Mouse (Mus musculus): ENCODE measurements around the gene Atox1.

The Atox1 gene

DNA sequence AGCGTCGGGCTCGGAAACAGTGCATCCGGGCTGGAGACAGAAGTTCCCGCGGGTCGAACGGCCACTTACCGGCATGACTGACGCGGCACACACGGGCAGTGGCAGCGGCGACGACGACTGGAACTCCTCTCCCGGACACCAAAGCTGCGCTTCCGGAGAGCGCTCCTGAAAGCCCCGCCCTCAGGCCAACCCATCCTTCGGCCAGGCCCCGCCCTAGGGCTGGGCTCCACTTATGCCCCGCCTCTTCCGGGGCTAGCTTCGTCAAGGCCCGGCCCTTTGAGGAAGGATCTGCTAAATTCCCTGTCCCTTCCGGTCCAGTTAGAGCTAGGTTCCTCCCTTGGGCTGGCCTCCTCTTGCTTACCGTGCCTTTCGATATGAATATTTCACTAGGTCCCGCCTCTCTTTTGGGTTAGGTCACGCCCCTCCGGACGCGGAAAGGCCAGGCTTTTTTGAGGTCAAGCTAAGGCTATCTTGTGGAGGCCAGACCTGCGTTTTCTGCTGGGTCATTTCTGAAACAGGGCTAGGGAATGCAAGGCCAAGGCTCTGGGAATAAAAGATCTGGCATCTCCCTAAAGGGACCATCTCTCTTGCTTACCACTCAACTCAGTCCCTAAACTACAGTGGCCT, at the start of gene Atox1:
Atox1 (minus strand) TSS at position 221 of the 627 bp plus-strand sequence.
- peak; percentile 91 for DNase-seq (ENCODE audit: low spot score)

DNA sequence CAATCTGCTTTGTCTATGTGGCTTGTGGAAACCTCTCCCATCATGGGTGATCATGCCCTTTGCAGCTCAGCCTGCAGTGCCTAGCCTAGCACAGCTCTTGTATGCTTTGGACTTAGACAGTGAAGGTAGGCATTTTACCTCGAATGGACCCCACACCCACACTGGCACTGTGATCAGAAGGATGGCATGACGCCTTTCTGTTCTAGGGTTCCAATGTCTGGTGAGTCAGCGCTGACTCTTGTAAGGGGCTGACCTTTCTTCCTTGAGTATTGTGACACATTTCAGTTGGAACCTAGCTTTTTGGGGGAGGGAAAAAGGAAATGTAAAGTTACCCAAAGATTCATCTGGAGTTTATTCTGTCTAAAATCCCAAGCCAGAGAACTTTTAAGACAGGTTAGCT, 44.4 kb upstream of the Atox1 start:
- no peak for DNase-seq (ENCODE audit: low spot score)

DNA sequence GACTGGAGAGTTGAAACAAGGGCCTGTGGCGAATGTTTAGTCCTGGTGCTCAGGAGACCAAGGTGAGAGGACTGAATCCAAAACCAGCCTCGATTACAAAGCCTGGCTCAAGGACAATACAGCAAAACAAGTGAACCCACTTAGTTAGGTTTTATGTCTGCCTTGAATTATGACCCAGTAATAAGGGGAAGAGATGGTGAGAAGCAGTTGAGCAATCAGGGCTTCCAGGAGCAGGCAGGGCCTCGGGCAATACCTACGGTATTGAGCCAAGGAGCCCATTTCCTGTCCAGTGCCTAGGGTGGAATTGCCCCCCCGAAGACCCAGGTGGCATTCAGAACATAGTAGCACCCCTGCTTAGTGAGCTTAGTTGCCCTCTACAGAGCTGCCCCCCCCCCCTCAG, 41.8 kb upstream of the Atox1 start:
- no peak for DNase-seq (ENCODE audit: low spot score)

DNA sequence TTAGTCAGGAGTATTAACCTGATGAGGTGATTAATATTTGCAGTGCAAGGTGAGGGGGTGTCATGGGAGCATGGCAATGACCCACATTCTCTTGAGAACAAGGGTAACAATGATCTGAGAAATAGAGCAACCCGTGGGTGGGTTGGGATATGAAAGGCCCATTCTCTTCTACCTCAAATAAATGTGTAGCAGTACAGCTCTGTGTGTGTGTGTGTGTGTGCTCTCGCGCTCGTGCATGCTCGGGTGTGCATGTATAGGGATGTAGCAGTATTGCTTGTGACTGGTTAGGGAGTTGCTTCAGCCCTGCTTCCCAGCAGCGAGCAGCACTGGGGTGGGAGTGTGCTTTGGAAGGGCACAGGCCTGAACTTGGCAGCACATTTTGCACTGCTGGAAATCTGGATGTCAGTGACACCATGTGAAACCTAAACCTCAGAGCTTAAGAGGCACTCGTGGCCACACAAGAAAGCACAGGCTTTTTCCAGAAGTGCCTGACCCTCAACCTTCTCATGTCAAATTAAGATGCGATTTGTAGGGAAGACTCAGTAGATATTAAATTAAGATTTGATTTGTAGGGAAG, 41.0 kb upstream of the Atox1 start:
- DNase-seq (ENCODE audit: low spot score) = no peak

- DNase-seq (ENCODE audit: low spot score) = no peak
Observed at GRCm38 (mm10) chr11:55497885-55498284, 36.8 kb upstream of the Atox1 start.

GRCm38 (mm10) chr11:55496158-55496557, 35.1 kb upstream of the Atox1 start:
- no peak for DNase-seq (ENCODE audit: low spot score)

GRCm38 (mm10) chr11:55485443-55485842, 24.4 kb upstream of the Atox1 start:
- no peak for DNase-seq (ENCODE audit: low spot score)

DNA sequence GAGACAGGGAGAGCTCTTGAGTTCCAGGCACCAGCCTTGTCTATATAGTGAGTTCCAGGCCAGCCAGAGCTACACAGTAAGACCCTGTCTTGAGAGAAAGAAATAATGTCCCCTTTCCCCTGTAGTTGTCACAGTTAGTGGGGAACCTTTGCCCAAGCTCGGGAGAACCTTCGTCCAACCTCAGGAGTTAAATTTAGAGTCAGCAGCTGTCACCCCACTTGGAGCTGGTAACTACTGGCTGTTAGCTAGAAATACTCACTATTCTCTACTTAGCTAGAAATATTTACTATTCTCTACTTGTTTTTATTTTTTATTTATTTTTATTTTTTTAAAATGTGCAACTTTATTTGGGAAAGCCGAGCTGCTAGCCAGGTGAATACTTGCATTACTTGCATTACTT, 12.2 kb upstream of the Atox1 start:
- no peak for DNase-seq (ENCODE audit: low spot score)

DNA sequence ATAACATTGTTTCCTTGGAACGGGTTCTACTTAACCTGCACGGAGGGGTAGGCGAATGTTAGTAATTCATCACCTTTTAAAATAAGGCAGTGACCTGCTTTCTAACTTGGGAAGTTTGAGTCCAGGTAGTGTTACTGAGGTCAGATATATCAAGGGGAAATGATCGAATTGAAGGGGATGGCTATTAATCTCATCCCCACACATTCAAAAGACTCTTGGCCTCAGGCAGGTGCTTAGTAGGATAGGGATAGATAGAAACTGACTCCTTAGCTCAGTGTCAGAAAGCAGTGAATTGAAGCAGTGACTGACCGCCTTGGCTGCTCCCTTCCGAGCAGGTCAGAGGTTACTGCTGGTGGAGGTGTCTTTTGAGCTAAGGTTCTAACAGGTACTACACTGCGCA, 10.4 kb upstream of the Atox1 start:
- DNase-seq (ENCODE audit: low spot score) = no peak

GRCm38 (mm10) chr11:55470761-55471160, 9.7 kb upstream of the Atox1 start:
- no peak for DNase-seq (ENCODE audit: low spot score)

DNA sequence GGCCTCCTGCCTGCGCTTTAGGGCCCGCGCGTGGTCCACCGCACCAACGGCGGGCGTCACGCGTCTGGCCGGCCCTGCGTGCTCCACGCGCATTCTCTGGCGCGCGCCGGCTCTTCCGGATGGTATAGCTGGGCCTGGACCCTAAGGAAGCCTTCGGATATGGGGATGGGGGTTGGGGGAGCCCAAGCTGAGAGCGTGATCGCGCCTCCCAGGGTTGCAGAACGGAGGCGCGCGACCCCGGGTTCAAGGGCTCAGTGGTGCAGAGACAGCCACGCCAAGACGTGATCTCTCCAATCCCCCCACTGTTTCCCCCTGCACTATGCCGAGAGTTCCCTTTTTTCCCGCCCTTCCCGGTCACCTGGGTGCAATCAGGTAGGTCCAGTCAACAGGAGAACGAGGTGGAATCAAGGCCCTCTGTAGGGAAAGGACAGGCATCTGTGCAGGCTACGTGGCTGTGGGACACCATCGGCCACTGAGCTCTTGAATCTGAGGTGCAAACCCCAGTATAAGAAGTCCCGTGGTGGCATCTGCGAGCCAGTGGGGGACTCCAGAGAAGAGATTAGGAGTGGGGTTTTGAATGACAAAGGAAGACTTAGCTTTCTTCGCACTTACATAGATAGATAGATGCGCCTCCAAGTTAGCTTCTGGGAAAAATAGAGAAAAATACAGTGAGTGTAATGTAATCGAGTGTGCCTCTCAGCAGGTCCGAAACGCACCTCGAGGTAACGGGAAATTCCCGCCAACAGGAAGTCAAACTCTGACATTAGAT, 9.1 kb upstream of the Atox1 start:
- DNase-seq (ENCODE audit: low spot score) = no peak

- peak; percentile 95 for DNase-seq (ENCODE audit: low spot score)
Observed at GRCm38 (mm10) chr11:55469048-55469843, 8.2 kb upstream of the Atox1 start, which contains the start of gene G3bp1. G3bp1 (plus strand) TSS chr11:55469685.

DNA sequence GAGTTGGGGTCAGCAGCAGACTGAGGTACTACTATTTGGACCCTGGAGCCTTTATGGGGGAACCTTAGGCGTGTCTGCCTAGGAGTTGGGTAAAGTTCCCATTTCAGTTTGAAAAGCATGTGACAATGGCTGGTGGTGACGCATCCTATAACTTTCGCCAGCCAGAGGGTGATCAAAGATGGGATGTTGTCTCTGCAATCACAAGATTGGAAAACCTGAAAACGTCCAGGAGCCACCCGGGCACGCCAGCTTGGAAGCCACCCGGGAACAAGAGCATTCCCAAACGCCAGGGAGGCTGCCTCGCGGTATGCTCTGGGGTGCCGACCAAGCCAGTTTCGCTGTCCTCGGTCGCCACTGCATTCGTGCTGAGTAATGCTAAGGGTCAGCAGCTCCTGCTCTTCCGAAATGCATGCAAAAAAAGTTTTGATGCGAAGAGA, 7.6 kb upstream of the Atox1 start:
- no peak for DNase-seq (ENCODE audit: low spot score)

- no peak for DNase-seq (ENCODE audit: low spot score)
Observed at GRCm38 (mm10) chr11:55468012-55468411, 7.0 kb upstream of the Atox1 start.

GRCm38 (mm10) chr11:55465177-55465576, 4.1 kb upstream of the Atox1 start:
- DNase-seq (ENCODE audit: low spot score) = no peak

GRCm38 (mm10) chr11:55464707-55465106, 3.7 kb upstream of the Atox1 start:
- DNase-seq (ENCODE audit: low spot score) = no peak

GRCm38 (mm10) chr11:55462149-55462548, 1.1 kb upstream of the Atox1 start:
- no peak for DNase-seq (ENCODE audit: low spot score)

DNA sequence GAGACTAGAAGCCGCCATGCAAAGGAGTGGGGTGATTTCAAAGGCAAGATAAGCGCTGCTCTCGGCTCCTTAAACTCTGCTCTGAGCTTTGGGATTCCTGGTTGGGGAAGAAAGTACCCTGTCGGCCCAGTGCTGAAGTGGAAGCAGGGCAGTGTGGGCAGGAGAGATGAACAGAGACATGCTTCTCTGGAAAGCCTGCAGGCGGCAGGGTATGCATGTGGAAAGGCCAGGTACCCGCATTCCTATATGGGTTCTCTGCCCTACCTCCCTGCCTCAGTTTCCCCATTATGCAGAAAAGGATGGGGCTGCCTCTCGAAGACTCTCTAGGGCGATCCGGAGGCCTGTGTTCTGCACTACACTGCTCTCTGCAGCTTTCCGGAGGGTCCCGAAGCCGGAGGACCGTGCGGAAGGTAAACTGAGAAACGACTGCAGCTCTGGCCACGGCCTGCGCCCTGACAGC, 450 bp downstream of the Atox1 start:
- DNase-seq (ENCODE audit: low spot score) = no peak

GRCm38 (mm10) chr11:55459850-55460558, 1.0 kb downstream of the Atox1 start:
- DNase-seq (ENCODE audit: low spot score) = no peak

DNA sequence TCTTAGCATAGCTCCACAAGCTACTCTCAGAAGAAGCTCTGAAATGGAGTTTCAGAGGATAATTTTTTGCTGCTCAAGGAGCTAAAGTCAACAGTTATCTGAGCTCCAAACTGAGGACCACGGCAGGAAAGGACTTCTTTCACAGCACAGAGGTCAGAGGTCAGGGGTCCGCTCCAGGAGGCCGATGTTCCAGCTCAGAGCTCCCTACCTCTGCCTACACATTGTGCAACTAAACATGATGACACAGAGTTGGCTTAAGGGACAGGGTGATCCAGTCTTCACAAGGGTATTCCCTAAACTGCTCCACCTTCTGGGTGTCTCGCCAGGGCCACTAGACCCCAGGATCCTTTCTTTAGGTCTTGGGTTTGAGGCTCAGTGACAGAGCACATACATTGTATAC, 2.5 kb downstream of the Atox1 start:
- no peak for DNase-seq (ENCODE audit: low spot score)

DNA sequence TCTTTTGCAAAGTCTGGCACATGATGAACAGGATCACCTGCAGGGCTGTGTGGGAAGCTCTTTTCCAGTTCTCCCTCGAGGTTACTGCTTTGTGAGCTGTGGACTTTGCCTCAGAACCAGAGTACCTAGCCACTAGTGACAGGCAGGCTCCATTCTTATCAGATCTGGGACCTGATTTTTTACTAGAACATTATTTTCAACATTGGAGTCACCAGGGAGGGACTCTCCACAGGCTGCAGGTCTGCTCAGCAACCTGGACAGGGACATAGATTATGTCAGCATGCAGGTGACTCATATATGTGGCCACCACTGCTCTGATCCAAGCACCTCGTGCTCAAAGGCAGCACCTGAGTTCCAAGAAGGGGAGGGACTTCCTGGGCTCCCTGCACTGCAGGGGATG, 5.9 kb downstream of the Atox1 start:
- no peak for DNase-seq (ENCODE audit: low spot score)

GRCm38 (mm10) chr11:55453640-55454039, 7.4 kb downstream of the Atox1 start:
- DNase-seq (ENCODE audit: low spot score) = no peak
